ENCODE assay signal across 25 mouse cellular contexts in the genomic region with DNA sequence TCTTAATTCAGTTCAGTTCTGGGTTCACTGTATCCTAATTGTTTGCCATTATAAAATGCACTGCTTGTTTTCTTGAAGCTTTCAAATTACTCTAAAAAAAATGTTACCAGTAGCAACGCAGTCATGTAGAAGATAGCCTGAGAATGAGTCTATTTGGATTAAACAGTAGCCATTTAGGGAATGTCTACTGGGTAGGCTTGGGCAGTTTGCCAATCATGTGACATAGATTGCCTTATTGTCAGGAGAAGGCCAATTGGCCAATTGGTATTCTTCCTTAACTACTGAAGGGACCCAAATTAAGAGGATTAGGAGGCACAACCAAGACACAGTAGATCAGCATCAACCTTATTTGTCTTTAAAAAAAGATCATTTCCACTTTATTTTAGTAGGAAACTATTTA.
DNase-seq lines count a peak whose midpoint lies in the region; ATAC-seq lines count a peak whose summit lies in the region.
"Had no signal": no experiment of that assay in that cellular context is flagged by ENCODE, and none has a peak within 500 bp of the region (broad histone marks: within the 10 kb centered on the region; RNA-seq: fewer than 3 reads in every experiment).

No protein-coding gene starts in this region.

- no peaks in the 10 kb centered on the region for H3K9me3 ChIP-seq in embryonic facial prominence, embryonic 14.5 days (ENCODE audit: control insufficient read depth, low read length)
- no peaks in the 10 kb centered on the region for H3K9me3 ChIP-seq in embryonic facial prominence, embryonic 10.5 days
- H3K9me3 ChIP-seq in intestine, embryonic 16.5 days (ENCODE audit: control insufficient read depth, low read length), result no peaks in the 10 kb centered on the region
- no peaks in the 10 kb centered on the region for H3K9me3 ChIP-seq in intestine, embryonic 15.5 days
- H3K9me3 ChIP-seq: heart, embryonic 12.5 days; hindbrain, embryonic 12.5 days; midbrain, embryonic 12.5 days had no signal

- no peak overlapping the region for H3K9ac ChIP-seq in embryonic facial prominence, embryonic 14.5 days (ENCODE audit: low read depth, low read length)
- H3K9ac ChIP-seq in intestine, embryonic 16.5 days (ENCODE audit: low read depth, low read length), result no peak overlapping the region
- no peak overlapping the region for H3K9ac ChIP-seq in intestine, embryonic 15.5 days
- H3K9ac ChIP-seq: heart, embryonic 12.5 days; hindbrain, embryonic 12.5 days; midbrain, embryonic 12.5 days had no signal

- H3K4me1 ChIP-seq in embryonic facial prominence, embryonic 14.5 days (ENCODE audit: control insufficient read depth, insufficient read depth, low read length), result no peaks in the 10 kb centered on the region
- H3K4me1 ChIP-seq in embryonic facial prominence, embryonic 10.5 days, result no peaks in the 10 kb centered on the region
- no peaks in the 10 kb centered on the region for H3K4me1 ChIP-seq in intestine, embryonic 16.5 days (ENCODE audit: control insufficient read depth, insufficient read depth, low read length)
- no peaks in the 10 kb centered on the region for H3K4me1 ChIP-seq in intestine, embryonic 15.5 days (replicated peaks)
- H3K4me1 ChIP-seq: heart, embryonic 12.5 days; hindbrain, embryonic 12.5 days had no signal

- H3K36me3 ChIP-seq in embryonic facial prominence, embryonic 14.5 days (ENCODE audit: control insufficient read depth, insufficient read depth, low read length), result no peaks in the 10 kb centered on the region
- no peaks in the 10 kb centered on the region for H3K36me3 ChIP-seq in embryonic facial prominence, embryonic 10.5 days (replicated peaks)
- H3K36me3 ChIP-seq in intestine, embryonic 16.5 days (ENCODE audit: control insufficient read depth, insufficient read depth, low read length), result no peaks in the 10 kb centered on the region
- H3K36me3 ChIP-seq in intestine, embryonic 15.5 days, result no peaks in the 10 kb centered on the region
- H3K36me3 ChIP-seq: heart, embryonic 12.5 days; hindbrain, embryonic 12.5 days; midbrain, embryonic 12.5 days had no signal

- no peak overlapping the region for H3K4me3 ChIP-seq in embryonic facial prominence, embryonic 14.5 days (ENCODE audit: low read depth, low read length)
- no peak overlapping the region for H3K4me3 ChIP-seq in embryonic facial prominence, embryonic 10.5 days
- no peak overlapping the region for H3K4me3 ChIP-seq in intestine, embryonic 16.5 days (ENCODE audit: low read length)
- H3K4me3 ChIP-seq in intestine, embryonic 15.5 days (replicated peaks), result no peak overlapping the region
- H3K4me3 ChIP-seq: heart, embryonic 12.5 days; hindbrain, embryonic 12.5 days; midbrain, embryonic 12.5 days; myocyte had no signal

- H3K4me2 ChIP-seq in embryonic facial prominence, embryonic 14.5 days (ENCODE audit: low read depth, low read length), result no peak overlapping the region
- H3K4me2 ChIP-seq in intestine, embryonic 16.5 days (ENCODE audit: low read depth, low read length), result no peak overlapping the region
- no peak overlapping the region for H3K4me2 ChIP-seq in intestine, embryonic 15.5 days (replicated peaks)
- H3K4me2 ChIP-seq: heart, embryonic 12.5 days; hindbrain, embryonic 12.5 days; midbrain, embryonic 12.5 days had no signal

- H3K27ac ChIP-seq in embryonic facial prominence, embryonic 14.5 days (replicated peaks; ENCODE audit: low read depth, low read length), result no peak overlapping the region
- H3K27ac ChIP-seq in embryonic facial prominence, embryonic 10.5 days (replicated peaks), result no peak overlapping the region
- no peak overlapping the region for H3K27ac ChIP-seq in intestine, embryonic 16.5 days (ENCODE audit: low read length)
- no peak overlapping the region for H3K27ac ChIP-seq in intestine, embryonic 15.5 days
- H3K27ac ChIP-seq: hindbrain, embryonic 12.5 days; midbrain, embryonic 12.5 days; stomach, postnatal 0 days had no signal

- 86% methylated on average over 1 of the region's 1 CpGs for WGBS in embryonic facial prominence, embryonic 14.5 days
- 87% methylated on average over 1 of the region's 1 CpGs for WGBS in embryonic facial prominence, embryonic 10.5 days
- 49% methylated on average over 1 of the region's 1 CpGs for WGBS in intestine, embryonic 16.5 days
- 53% methylated on average over 1 of the region's 1 CpGs for WGBS in intestine, embryonic 15.5 days

- DNase-seq in embryonic facial prominence, embryonic 14.5 days (ENCODE audit: low spot score), result peak; percentile 16
- no peak for DNase-seq in embryonic facial prominence, embryonic 10.5 days (ENCODE audit: low spot score)
- peak; percentile 7 for DNase-seq in right cerebral cortex, postnatal 4 days
- no peak for DNase-seq in right cerebral cortex, postnatal 14 days
- DNase-seq in spleen, postnatal 4 days (ENCODE audit: low spot score in 2 of 2), result no peak
- DNase-seq: adrenal gland, adult 2 months; cerebellum, adult 8-10 months; gastrocnemius, postnatal 25 days; heart, adult 18-20 months; heart, postnatal 10 days; kidney, adult 8-10 months; kidney, postnatal 10 days; right cerebral cortex, adult 18-20 months; thymus, adult 2 months; thymus, postnatal 4 days had no signal

- H3K27me3 ChIP-seq in embryonic facial prominence, embryonic 14.5 days (replicated peaks; ENCODE audit: control insufficient read depth, insufficient read depth, low read length), result no peaks in the 10 kb centered on the region
- H3K27me3 ChIP-seq in embryonic facial prominence, embryonic 10.5 days (replicated peaks; ENCODE audit: low read depth, poor library complexity, severe bottlenecking), result no peaks in the 10 kb centered on the region
- H3K27me3 ChIP-seq in intestine, embryonic 16.5 days (replicated peaks; ENCODE audit: control insufficient read depth, insufficient read depth, low read length), result no peaks in the 10 kb centered on the region
- no peaks in the 10 kb centered on the region for H3K27me3 ChIP-seq in intestine, embryonic 15.5 days (replicated peaks)
- H3K27me3 ChIP-seq: heart, embryonic 12.5 days; hindbrain, embryonic 12.5 days; midbrain, embryonic 12.5 days had no signal

- ATAC-seq in embryonic facial prominence, embryonic 14.5 days (ENCODE audit: low read depth), result no peak
- 0 out of 2 replicates have a peak, but pooled peaks have one; percentile 23 for ATAC-seq in intestine, embryonic 16.5 days
- ATAC-seq in intestine, embryonic 15.5 days, result no peak
- ATAC-seq: CD4-positive, CD25-positive, alpha-beta regulatory T cell, adult 4 months; inflammation-experienced regulatory T-cells, adult 6 months; Patski had no signal

Comparison
In these comparisons a context has a peak if more than half of its experiments do, and no peak if none do; other contexts are left out.
1. DNase-seq: peak in embryonic facial prominence, embryonic 14.5 days (single experiment) and right cerebral cortex, postnatal 4 days (single experiment); none in embryonic facial prominence, embryonic 10.5 days (single experiment), right cerebral cortex, postnatal 14 days (single experiment) and spleen, postnatal 4 days (0 of 2).